Mouse (Mus musculus): Measurements from ENCODE around the gene Lrrc25.

DNA sequence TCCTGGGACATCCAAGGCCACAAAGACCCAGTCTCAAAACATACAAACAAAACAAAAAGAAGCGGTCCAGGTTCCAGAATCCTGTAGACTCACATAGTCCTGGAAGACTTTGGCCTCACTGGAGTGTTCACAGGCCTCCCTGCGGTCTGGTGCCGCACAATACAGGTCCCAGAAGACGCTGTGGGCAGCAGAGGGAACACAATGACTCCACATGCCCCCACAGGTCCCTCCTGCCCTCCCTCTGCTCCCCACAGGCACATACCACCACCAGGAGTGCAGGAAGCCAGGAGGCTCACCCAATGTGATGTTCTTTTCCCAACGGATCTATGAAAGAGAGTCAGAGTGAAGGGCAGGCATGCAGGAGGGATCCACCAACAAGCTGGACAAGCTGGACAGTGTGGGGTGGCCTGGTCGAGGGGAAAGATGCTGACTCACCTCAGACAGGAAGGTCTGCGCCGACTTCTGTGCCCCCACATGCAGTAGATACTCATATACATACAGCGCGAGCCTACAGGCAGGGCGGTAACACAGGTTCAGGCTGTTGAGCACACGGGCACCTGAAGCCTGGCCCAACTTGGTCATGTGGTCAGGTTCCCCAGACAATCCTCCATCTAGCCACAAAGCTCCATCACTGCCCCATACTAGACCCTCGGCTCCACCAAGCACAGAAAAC lies 13.7 kb upstream of the Lrrc25 start:
- TF ChIP-seq CTCF (IDR thresholded peaks at IDR 0.05; ENCODE audit: low read depth) (no peak), EP300 (IDR thresholded peaks at IDR 0.05; ENCODE audit: low read depth) (no peak)
